Mouse (Mus musculus) gastrocnemius, adult 18-20 months (tissue): ENCODE measurements around the gene Gfod2. TPM values are rescaled to one million over a fixed set of nuclear protein-coding genes. Genes with fewer than 3 reads are reported as not detected.

Source experiments
- DNase-seq: peaks from one replicate; pipeline ENCODE4 v3.0.0; 2021; ENCODE audit warnings: low spot score
- total RNA-seq, 2 experiments: library from RNA; stranded (reverse); gene quantifications; 2 replicates each; pipeline ENCODE4 v1.2.3; 2021

The Gfod2 gene
- total RNA-seq, 2 experiments from 2014 or later, result 6.9 to 8.4 TPM

DNA sequence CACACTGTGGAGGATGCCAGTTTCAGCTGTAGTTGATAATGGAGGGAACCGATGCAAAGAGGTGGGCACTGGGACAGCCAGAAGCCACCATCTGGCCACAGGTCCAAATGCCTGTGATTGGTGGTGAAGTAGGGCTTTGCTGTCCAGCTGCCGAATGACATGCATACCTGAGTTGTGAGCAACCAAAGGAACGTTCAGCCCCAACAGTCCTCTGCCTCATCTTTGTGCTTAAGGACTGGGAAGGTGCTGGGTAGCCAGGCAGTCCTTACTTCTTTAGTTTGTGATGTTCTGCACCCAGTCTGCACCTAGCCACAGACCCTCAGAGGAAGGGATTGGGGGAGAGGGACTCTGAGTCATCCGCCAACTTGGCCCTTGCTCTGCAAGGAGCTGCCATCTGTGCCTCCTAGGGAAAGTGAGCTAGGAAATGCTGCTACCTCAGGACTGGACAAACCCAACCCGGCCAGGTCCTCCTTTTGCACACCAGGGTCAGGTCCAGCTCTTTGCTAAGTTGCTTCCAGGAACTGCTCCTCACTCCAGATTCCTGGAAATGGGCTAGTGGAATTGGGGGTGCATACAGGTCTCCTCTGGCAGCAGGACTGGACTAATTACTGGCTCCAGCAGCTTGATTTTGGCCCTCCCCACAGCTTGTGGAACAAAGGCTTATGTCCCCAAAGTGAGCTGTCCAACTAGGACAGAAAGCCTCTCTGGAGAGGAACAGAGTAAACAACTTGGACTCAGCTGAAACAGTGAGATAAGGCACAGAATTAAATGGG is 10.2 kb upstream of the Gfod2 start:
- DNase-seq, result no peak

GRCm38 (mm10) chr8:105757796-105758276 is 628 bp downstream of the Gfod2 start:
- DNase-seq, result no peak

- no peak for DNase-seq
Measured at GRCm38 (mm10) chr8:105754688-105755087, 3.8 kb downstream of the Gfod2 start.

- DNase-seq, result no peak
Measured at GRCm38 (mm10) chr8:105753916-105754315, 4.5 kb downstream of the Gfod2 start.

- DNase-seq, result peak; percentile 29
Measured at GRCm38 (mm10) chr8:105750606-105751005, 7.9 kb downstream of the Gfod2 start.

- no peak for DNase-seq
Measured at GRCm38 (mm10) chr8:105743301-105743700, 15.2 kb downstream of the Gfod2 start.

DNA sequence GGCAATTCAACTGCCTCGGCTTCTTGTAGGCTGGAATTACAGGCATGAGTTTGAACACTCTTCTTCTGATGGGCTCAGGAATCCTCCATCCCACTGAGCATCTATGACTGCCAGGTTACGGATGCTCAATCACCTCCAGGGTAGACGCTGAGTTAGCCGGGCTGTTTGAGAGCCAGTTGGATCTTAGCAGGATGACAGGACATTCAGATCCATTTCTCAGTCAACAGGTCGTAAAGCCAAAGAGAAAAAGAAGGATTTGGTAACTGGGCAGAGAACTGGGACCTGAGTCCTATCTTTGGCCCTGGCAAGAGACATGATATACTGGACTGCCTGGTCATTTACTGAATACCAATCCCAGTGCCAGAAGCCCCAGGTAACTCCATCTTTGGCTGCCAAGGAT is 19.2 kb downstream of the Gfod2 start:
- peak; percentile 67 for DNase-seq

- no peak for DNase-seq
Measured at GRCm38 (mm10) chr8:105732186-105732585, 26.3 kb downstream of the Gfod2 start.

DNA sequence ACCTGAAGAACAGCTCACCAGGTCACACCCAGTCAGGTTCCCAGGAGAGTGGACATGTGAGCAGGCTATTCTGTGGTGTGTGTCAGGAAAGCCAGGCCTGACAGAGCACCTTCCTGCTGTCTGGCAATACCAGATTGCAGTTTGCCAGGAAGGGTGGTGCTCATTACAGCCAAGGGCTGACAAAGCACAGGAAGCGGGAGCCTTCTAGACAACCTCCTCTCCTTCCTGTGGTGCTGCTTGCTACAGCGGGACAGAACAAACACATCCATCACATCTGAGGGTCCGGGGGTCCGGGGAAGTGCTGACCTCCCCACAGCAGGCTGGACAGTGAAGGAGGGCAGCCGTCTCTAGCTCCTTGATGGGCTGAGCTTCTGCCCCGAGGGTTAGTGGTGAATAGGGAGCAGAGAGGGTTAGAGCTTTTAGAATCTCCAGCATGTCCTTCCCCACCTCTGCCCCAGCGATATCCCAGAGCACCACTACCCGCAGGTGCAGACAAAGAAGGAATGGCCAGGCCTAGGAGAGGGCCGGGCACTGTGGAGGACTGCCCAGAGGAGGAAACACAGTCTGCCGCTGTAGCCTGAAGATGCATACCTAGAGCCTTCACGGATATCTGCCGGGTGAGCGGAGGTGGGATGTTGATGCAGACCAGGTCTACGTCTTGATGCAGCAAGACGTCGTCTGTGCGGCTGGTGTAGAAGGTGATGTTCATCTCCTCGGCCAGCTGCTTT is 30.9 kb downstream of the Gfod2 start:
- DNase-seq, result peak; percentile 33

DNA sequence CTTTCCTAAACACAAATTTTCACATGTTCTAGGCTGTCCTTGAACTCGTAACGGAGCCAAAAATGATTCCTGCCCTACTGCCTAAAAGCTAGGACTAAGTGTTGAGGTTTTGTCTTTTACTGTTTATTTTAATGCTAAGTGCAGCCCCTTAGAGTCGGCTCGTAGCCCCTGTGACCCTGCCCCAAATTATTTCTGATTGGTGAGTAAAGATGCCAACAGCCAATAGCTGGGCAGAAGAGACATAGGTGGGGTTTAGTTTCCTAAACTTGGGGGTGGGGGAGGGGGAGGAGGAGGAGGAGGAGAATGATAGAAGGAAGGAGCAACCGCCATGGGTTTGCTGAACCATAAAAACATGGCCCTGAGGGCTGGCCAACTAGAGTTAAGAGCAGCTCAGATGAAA is 32.7 kb downstream of the Gfod2 start:
- DNase-seq, result no peak

DNA sequence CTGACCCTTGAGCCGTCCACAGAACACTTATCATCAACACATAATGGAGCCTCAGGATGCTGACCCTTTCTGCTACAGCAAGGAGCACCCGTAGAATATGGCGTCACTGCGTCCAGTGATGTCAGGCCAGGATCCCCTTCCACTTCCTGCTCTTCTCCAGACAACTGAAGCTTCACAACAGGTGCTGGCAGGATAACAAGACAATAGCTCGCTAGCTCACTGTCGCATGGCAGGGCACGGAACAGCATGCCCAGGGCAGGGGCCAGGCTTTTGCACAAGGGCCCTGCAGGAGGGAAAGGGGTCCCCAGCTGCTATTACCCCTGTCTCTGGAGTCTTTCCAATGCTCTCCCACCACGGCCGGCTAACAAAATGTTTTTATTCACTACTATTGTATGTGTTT is 35.6 kb downstream of the Gfod2 start:
- no peak for DNase-seq

GRCm38 (mm10) chr8:105719637-105720036 is 38.8 kb downstream of the Gfod2 start:
- DNase-seq, result no peak

DNA sequence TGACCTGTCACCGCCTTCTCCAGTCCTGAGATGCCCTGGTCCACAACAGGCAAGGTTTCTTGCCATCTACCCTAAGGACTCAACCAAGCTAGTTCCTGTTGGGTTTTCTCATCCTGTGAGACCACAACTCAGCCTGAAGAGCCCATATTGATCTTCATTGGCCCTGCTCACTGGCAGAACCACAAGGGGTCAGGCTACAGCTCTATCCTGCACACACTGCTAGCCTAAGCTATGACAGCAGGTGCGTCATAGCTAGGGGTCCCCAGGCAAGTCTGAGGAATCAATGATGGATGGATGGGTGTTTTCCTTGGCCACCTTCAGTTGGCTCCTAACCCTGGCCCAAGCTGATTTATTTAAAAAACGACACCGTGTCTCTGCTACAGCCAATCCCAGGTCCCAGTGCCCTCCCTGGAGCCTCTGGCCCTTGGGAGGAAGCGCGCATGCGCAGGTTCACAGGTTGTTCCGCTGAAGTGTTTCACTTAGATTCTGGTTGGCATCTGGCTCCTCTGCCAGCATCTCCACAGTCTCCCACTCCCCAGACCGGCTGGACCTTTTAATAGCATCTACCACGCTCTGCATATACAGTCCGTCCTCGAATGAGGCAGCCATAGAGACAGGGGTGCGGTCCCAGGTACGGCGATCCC is 42.0 kb downstream of the Gfod2 start:
- DNase-seq, result no peak

GRCm38 (mm10) chr8:105715042-105715441 is 43.4 kb downstream of the Gfod2 start:
- DNase-seq, result no peak

GRCm38 (mm10) chr8:105714139-105714538 is 44.3 kb downstream of the Gfod2 start:
- peak; percentile 92 for DNase-seq

- DNase-seq, result no peak
Measured at GRCm38 (mm10) chr8:105712286-105712685, 46.2 kb downstream of the Gfod2 start.

- no peak for DNase-seq
Measured at GRCm38 (mm10) chr8:105709317-105709716, 49.1 kb downstream of the Gfod2 start.

DNA sequence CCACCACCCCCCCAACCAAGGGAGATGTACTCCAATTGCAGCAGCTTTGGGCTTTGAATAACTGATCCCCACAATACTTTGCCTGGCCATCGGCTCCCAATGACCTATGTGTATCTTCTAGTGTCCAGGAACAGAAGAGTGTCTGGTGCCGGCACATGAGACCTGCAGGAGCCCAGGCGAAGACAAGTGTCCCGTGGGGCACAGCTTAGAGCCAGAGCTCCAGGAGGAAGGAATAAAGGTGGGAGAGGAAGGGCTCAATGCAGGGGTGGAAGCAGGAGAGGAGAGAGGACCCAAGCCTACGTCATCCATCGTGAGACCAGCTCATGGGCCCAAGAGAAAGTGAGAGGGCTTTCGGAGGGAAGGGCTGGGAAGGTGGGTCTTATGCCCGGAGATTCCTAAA is 49.8 kb downstream of the Gfod2 start:
- DNase-seq, result no peak

DNA sequence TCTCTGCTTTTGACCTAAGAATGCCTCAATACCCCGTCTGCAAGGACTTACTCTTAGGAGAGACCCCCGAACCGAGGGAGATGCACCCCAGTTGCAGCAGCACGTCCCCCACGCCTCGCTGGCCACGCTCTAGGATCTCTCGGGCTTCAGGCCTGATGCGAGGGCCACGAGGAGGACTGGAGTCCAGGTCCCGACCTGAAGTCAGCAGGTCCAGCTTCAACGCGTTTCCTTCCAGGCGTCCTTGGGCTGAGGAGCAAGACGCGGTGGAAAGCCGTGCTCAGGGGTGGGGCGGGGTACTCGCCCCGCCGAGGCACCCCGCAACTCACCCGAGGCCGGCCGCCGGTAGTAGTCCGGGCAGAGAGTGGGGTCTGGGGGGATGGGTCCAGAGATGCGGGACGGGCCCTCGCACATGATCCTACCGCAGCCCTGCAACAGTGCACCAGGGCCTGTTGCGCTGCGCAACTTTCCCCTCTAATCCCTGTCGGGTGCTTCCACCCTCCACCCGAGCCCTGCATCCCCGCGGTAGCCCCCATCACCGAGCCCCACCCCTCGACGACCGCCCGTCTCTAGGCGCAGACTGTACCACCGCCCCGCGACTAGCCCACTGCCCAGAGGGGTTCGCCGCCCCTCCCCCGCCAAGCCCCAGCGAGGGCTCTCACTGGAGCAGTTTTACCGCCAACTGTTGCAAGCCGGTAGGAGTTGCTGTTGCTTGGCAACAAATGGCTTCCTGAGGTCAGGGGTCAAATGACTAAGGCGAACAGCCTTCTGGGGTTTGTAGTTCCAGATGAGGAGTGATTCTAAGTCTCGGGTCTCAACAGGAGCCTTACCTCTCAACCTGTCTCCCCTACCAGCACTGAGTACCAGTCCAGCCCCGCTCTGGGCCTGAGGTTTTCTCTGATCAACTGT is 50.7 kb downstream of the Gfod2 start, which contains the start of the genes 4933405L10Rik and Enkd1:
Gene 4933405L10Rik (plus strand): TSS at position 158 of the 906 bp plus-strand sequence.
Gene Enkd1 (minus strand): TSS at position 713 of the 906 bp plus-strand sequence.
- peak; percentile 92 for DNase-seq

DNA sequence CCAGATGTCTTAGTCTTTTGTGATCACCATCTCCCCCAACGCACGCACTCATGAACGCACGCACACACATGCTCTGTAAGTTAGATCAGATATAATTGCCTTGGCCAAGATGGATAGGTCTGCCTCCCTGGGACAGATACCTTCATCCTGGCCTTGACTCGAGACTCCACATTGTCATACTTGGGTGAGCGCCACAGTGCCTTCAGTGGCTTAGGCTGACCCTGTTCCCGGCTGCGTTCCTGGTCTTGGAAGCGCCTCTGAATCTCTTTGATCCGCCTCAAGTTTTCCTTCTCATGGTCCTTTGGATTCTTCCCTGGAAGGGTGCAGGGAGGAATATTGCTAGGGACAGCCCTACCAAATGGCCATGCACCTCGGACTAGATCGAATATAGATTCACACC is 52.0 kb downstream of the Gfod2 start:
- DNase-seq, result no peak

- no peak for DNase-seq
Measured at GRCm38 (mm10) chr8:105704955-105705354, 53.5 kb downstream of the Gfod2 start.
